Mouse (Mus musculus): ENCODE results near the gene Gm49711. TPM values are rescaled to one million over a fixed set of nuclear protein-coding genes. Genes with fewer than 3 reads are reported as not detected.
A peak's percentile ranks its signal among the peaks of the same experiment; 100 is the strongest.
"Not testable (repeated sequence)": the region's sequence is repeated elsewhere in the genome, so short reads cannot be mapped to it uniquely, and the experiment has no call there.

Gm49711 gene
- polyA plus RNA-seq, 1 experiment from 2014 or later: 0.18 TPM

- H3K27me3 ChIP-seq; H3K4me3 ChIP-seq; H3K9me3 ChIP-seq; H3K36me3 ChIP-seq; H3K9ac ChIP-seq; ATAC-seq (ENCODE audit: low FRiP score, low read depth); H3K4me2 ChIP-seq (replicated peaks); H3K27ac ChIP-seq: not testable (repeated sequence)
- 86% methylated on average over 5 of the region's 5 CpGs for WGBS
- peaks cover 30% of the 10 kb centered on the region for H3K4me1 ChIP-seq
Measured at GRCm38 (mm10) chr16:92210316-92210715, 152.2 kb downstream of the Gm49711 start.

GRCm38 (mm10) chr16:92213911-92214310 lies 155.8 kb downstream of the Gm49711 start:
- WGBS: 36% methylated on average over 1 of the region's 1 CpGs
- not testable (repeated sequence) for H3K27ac ChIP-seq; ATAC-seq (ENCODE audit: low FRiP score, low read depth); H3K4me2 ChIP-seq (replicated peaks); H3K4me3 ChIP-seq; H3K9ac ChIP-seq; H3K27me3 ChIP-seq; H3K36me3 ChIP-seq; H3K9me3 ChIP-seq
- peaks cover 50% of the 10 kb centered on the region for H3K4me1 ChIP-seq

GRCm38 (mm10) chr16:92215599-92216390 lies 157.7 kb downstream of the Gm49711 start:
- Histone ChIP-seq H3K4me1 (peaks cover 41% of the 10 kb centered on the region), H3K36me3 (no peaks in the 10 kb centered on the region), H3K27me3 (no peaks in the 10 kb centered on the region; the same call in 1 of the 2 replicates), H3K9ac (no peak overlapping the region), H3K4me2 (replicated peaks) (no peak overlapping the region), H3K27ac (no peak overlapping the region), H3K4me3 (no peak overlapping the region), H3K9me3 (no peaks in the 10 kb centered on the region)
- ATAC-seq (ENCODE audit: low FRiP score, low read depth): no peak
- WGBS: 37% methylated on average over 8 of the region's 8 CpGs

- no peak for ATAC-seq (ENCODE audit: low FRiP score, low read depth)
- no peak overlapping the region for H3K4me3 ChIP-seq
- H3K27ac ChIP-seq: no peak overlapping the region
- no peaks in the 10 kb centered on the region; the same call in 1 of the 2 replicates for H3K27me3 ChIP-seq
- H3K4me2 ChIP-seq (replicated peaks): no peak overlapping the region
- no peak overlapping the region for H3K9ac ChIP-seq
- H3K4me1 ChIP-seq: peaks cover 21% of the 10 kb centered on the region
- 92% methylated on average over 11 of the region's 11 CpGs for WGBS
- no peaks in the 10 kb centered on the region for H3K36me3 ChIP-seq
- H3K9me3 ChIP-seq: no peaks in the 10 kb centered on the region
Measured at GRCm38 (mm10) chr16:92220754-92221153, 162.6 kb downstream of the Gm49711 start.

GRCm38 (mm10) chr16:92228332-92228919 lies 170.3 kb downstream of the Gm49711 start:
- Histone ChIP-seq H3K9ac (no peak overlapping the region), H3K4me3 (no peak overlapping the region), H3K27ac (no peak overlapping the region), H3K4me2 (replicated peaks) (no peak overlapping the region), H3K9me3 (peaks cover 5% of the 10 kb centered on the region; the same call in 1 of the 2 replicates), H3K36me3 (no peaks in the 10 kb centered on the region), H3K4me1 (peaks cover 17% of the 10 kb centered on the region), H3K27me3 (no peaks in the 10 kb centered on the region)
- ATAC-seq (ENCODE audit: low FRiP score, low read depth): no peak
- WGBS: 78% methylated on average over 7 of the region's 7 CpGs

GRCm38 (mm10) chr16:92230476-92230931 lies 172.4 kb downstream of the Gm49711 start:
- peaks cover 28% of the 10 kb centered on the region for H3K4me1 ChIP-seq
- ATAC-seq (ENCODE audit: low FRiP score, low read depth): peak; percentile 87
- WGBS: 22% methylated on average over 6 of the region's 6 CpGs

GRCm38 (mm10) chr16:92234530-92234929 lies 176.4 kb downstream of the Gm49711 start:
- Histone ChIP-seq H3K9me3 (peaks cover 5% of the 10 kb centered on the region; the same call in 1 of the 2 replicates), H3K4me2 (replicated peaks) (no peak overlapping the region), H3K4me1 (peaks cover 30% of the 10 kb centered on the region), H3K4me3 (no peak overlapping the region), H3K27ac (no peak overlapping the region), H3K36me3 (no peaks in the 10 kb centered on the region), H3K27me3 (no peaks in the 10 kb centered on the region), H3K9ac (no peak overlapping the region)
- 41% methylated on average over 5 of the region's 5 CpGs for WGBS
- no peak for ATAC-seq (ENCODE audit: low FRiP score, low read depth)

More at GRCm38 (mm10) chr16:92230476-92230931, 172.4 kb downstream of the Gm49711 start:
- H3K9ac ChIP-seq: no peak overlapping the region
- 0 out of 2 replicates have a peak overlapping the region, but pooled peaks have one; percentile 2 for H3K4me2 ChIP-seq (replicated peaks)
- H3K36me3 ChIP-seq: no peaks in the 10 kb centered on the region
- peaks cover 5% of the 10 kb centered on the region; the same call in 1 of the 2 replicates for H3K9me3 ChIP-seq
- H3K4me3 ChIP-seq: no peak overlapping the region
- no peaks in the 10 kb centered on the region for H3K27me3 ChIP-seq
- H3K27ac ChIP-seq: peak overlapping the region; percentile 75; the same call in 1 of the 2 replicates

- no peak overlapping the region for H3K9ac ChIP-seq
- peaks cover 26% of the 10 kb centered on the region for H3K4me1 ChIP-seq
- no peak overlapping the region for H3K4me3 ChIP-seq
- H3K4me2 ChIP-seq (replicated peaks): no peak overlapping the region
- no peaks in the 10 kb centered on the region for H3K27me3 ChIP-seq
- H3K9me3 ChIP-seq: peaks cover 5% of the 10 kb centered on the region; the same call in 1 of the 2 replicates
- H3K27ac ChIP-seq: no peak overlapping the region
- no peak for ATAC-seq (ENCODE audit: low FRiP score, low read depth)
- H3K36me3 ChIP-seq: no peaks in the 10 kb centered on the region
- 56% methylated on average over 9 of the region's 9 CpGs for WGBS
Measured at GRCm38 (mm10) chr16:92235222-92235621, 177.1 kb downstream of the Gm49711 start.

Other genes starting within 250 kb of the Gm49711 start
- 96.1 and 96.5 TPM in 2 replicates for gene Mrps6, start within 50 bp of the Gm49711 start, polyA plus RNA-seq (2015; fragmentation: Nextera tagmentation; extraction: Ambion mirVana)
- gene Slc5a3, start within 50 bp of the Gm49711 start, polyA plus RNA-seq (2015; fragmentation: Nextera tagmentation; extraction: Ambion mirVana): 7.5 and 9.0 TPM in 2 replicates
- 0.09 and 0.14 TPM in 2 replicates for gene Kcne2, start 234.1 kb downstream of the Gm49711 start, polyA plus RNA-seq (2015; fragmentation: Nextera tagmentation; extraction: Ambion mirVana)
- 144 and 145 TPM in 2 replicates for gene Smim11, start 243.0 kb downstream of the Gm49711 start, polyA plus RNA-seq (2015; fragmentation: Nextera tagmentation; extraction: Ambion mirVana)

Data from limb, embryonic 13.5 days (tissue).